Mouse (Mus musculus): ENCODE data around the gene Cspg4. TPM values are rescaled to one million over a fixed set of nuclear protein-coding genes. Genes with fewer than 3 reads are reported as not detected.

Cspg4 gene
- polyA plus RNA-seq, 1 experiment: 7.7 TPM

Other genes with a start within 250 kb of the Cspg4 start
- gene Lingo1, start 68.6 kb upstream of the Cspg4 start, polyA plus RNA-seq (2012; rRNA removed): 0.49 and 0.72 TPM in 2 replicates
- 2.2 and 3.0 TPM in 2 replicates for gene Odf3l1, start 354 bp upstream of the Cspg4 start, polyA plus RNA-seq (2012; rRNA removed)
- gene Snx33, start 63.3 kb downstream of the Cspg4 start, polyA plus RNA-seq (2012; rRNA removed): 4.7 TPM in 2 replicates
- 117 and 124 TPM in 2 replicates for gene Imp3, start 72.4 kb downstream of the Cspg4 start, polyA plus RNA-seq (2012; rRNA removed)
- gene Snupn, start 85.8 kb downstream of the Cspg4 start, polyA plus RNA-seq (2012; rRNA removed): 3.2 and 3.9 TPM in 2 replicates
- 12.0 and 14.2 TPM in 2 replicates for gene Ptpn9, start 129.9 kb downstream of the Cspg4 start, polyA plus RNA-seq (2012; rRNA removed)
- 25.4 and 48.5 TPM in 2 replicates for gene Sin3a, start 207.0 kb downstream of the Cspg4 start, polyA plus RNA-seq (2012; rRNA removed)

All from large intestine, adult 2 months (tissue).